Mouse (Mus musculus): ENCODE data around the gene Pdia6. TPM values are rescaled to one million over a fixed set of nuclear protein-coding genes. Genes with fewer than 3 reads are reported as not detected.

The Pdia6 gene
- polyA plus RNA-seq, 1 experiment = 19.6 TPM

- WGBS = 64% methylated on average over 16 of the region's 16 CpGs
- Histone ChIP-seq H3K4me1 (ENCODE audit: control insufficient read depth, insufficient read depth, insufficient read length, low read length) (no peaks in the 10 kb centered on the region), H3K4me3 (ENCODE audit: low read depth, low read length) (no peak overlapping the region), H3K27ac (ENCODE audit: insufficient read depth, low read depth, low read length) (no peak overlapping the region), H3K36me3 (ENCODE audit: control insufficient read depth, insufficient read depth, low read length) (no peaks in the 10 kb centered on the region), H3K27me3 (ENCODE audit: control insufficient read depth, insufficient read depth, low read length) (no peaks in the 10 kb centered on the region)
- TF ChIP-seq CTCF (IDR thresholded peaks at IDR 0.05; ENCODE audit: extremely low read depth, insufficient read length, insufficient replicate concordance, low read depth, low read length) = no peak
- TF ChIP-seq POLR2A (IDR thresholded peaks at IDR 0.05; ENCODE audit: low read depth, low read length) = no peak
Measured at GRCm38 (mm10) chr12:17310852-17311839, 44.8 kb downstream of the Pdia6 start.

- H3K4me1 ChIP-seq (ENCODE audit: control insufficient read depth, insufficient read depth, insufficient read length, low read length) = no peaks in the 10 kb centered on the region
- no peaks in the 10 kb centered on the region for H3K36me3 ChIP-seq (ENCODE audit: control insufficient read depth, insufficient read depth, low read length)
- no peaks in the 10 kb centered on the region for H3K27me3 ChIP-seq (ENCODE audit: control insufficient read depth, insufficient read depth, low read length)
- no peak for TF ChIP-seq CTCF (IDR thresholded peaks at IDR 0.05; ENCODE audit: extremely low read depth, insufficient read length, insufficient replicate concordance, low read depth, low read length)
- no peak for TF ChIP-seq POLR2A (IDR thresholded peaks at IDR 0.05; ENCODE audit: low read depth, low read length)
- H3K27ac ChIP-seq (ENCODE audit: insufficient read depth, low read depth, low read length) = no peak overlapping the region
- no peak overlapping the region for H3K4me3 ChIP-seq (ENCODE audit: low read depth, low read length)
- 86% methylated on average over 5 of the region's 5 CpGs for WGBS
Measured at GRCm38 (mm10) chr12:17316096-17316495, 49.8 kb downstream of the Pdia6 start.

- H3K27ac ChIP-seq (ENCODE audit: insufficient read depth, low read depth, low read length) = no peak overlapping the region
- no peaks in the 10 kb centered on the region for H3K4me1 ChIP-seq (ENCODE audit: control insufficient read depth, insufficient read depth, insufficient read length, low read length)
- WGBS = 55% methylated on average over 4 of the region's 4 CpGs
- TF ChIP-seq CTCF (IDR thresholded peaks at IDR 0.05; ENCODE audit: extremely low read depth, insufficient read length, insufficient replicate concordance, low read depth, low read length) (no peak), POLR2A (IDR thresholded peaks at IDR 0.05; ENCODE audit: low read depth, low read length) (no peak)
- no peaks in the 10 kb centered on the region for H3K27me3 ChIP-seq (ENCODE audit: control insufficient read depth, insufficient read depth, low read length)
- no peaks in the 10 kb centered on the region for H3K36me3 ChIP-seq (ENCODE audit: control insufficient read depth, insufficient read depth, low read length)
- no peak overlapping the region for H3K4me3 ChIP-seq (ENCODE audit: low read depth, low read length)
Measured at GRCm38 (mm10) chr12:17317970-17318369, 51.6 kb downstream of the Pdia6 start.

DNA sequence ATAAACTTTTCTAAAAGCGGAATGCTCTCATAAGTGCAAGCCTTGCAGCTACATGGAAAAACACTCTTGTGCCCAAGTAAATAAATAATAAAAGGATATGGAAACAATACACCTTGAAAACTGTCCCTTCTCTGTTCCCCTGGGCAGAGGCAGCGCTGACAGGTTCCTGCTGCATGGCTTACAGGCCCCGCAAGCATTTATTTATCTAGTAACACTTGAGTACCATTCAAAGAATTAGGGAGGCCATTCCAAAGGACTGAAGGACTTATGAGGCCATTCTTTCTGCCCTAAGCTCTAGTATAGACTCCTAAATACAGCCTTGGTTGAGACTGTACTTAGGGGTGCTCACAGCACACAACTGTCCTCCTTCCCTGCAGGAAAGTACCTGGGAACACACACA, 52.1 kb downstream of the Pdia6 start:
- Histone ChIP-seq H3K4me3 (ENCODE audit: low read depth, low read length) (no peak overlapping the region), H3K4me1 (ENCODE audit: control insufficient read depth, insufficient read depth, insufficient read length, low read length) (no peaks in the 10 kb centered on the region), H3K27me3 (ENCODE audit: control insufficient read depth, insufficient read depth, low read length) (no peaks in the 10 kb centered on the region), H3K36me3 (ENCODE audit: control insufficient read depth, insufficient read depth, low read length) (no peaks in the 10 kb centered on the region), H3K27ac (ENCODE audit: insufficient read depth, low read depth, low read length) (no peak overlapping the region)
- TF ChIP-seq CTCF (IDR thresholded peaks at IDR 0.05; ENCODE audit: extremely low read depth, insufficient read length, insufficient replicate concordance, low read depth, low read length) = no peak
- no peak for TF ChIP-seq POLR2A (IDR thresholded peaks at IDR 0.05; ENCODE audit: low read depth, low read length)
- 72% methylated on average over 3 of the region's 3 CpGs for WGBS

GRCm38 (mm10) chr12:17324549-17325470, 58.5 kb downstream of the Pdia6 start:
- Histone ChIP-seq H3K4me3 (ENCODE audit: low read depth, low read length) (peak overlapping the region; percentile 47), H3K27ac (ENCODE audit: insufficient read depth, low read depth, low read length) (no peak overlapping the region), H3K4me1 (ENCODE audit: control insufficient read depth, insufficient read depth, insufficient read length, low read length) (peaks cover 2% of the 10 kb centered on the region; the same call in 1 of the 2 replicates), H3K36me3 (ENCODE audit: control insufficient read depth, insufficient read depth, low read length) (no peaks in the 10 kb centered on the region), H3K27me3 (ENCODE audit: control insufficient read depth, insufficient read depth, low read length) (peaks cover 18% of the 10 kb centered on the region)
- 3% methylated on average over 51 of the region's 51 CpGs for whole genome bisulfite sequencing
- no peak for TF ChIP-seq CTCF (IDR thresholded peaks at IDR 0.05; ENCODE audit: extremely low read depth, insufficient read length, insufficient replicate concordance, low read depth, low read length)
- no peak for TF ChIP-seq POLR2A (IDR thresholded peaks at IDR 0.05; ENCODE audit: low read depth, low read length)

DNA sequence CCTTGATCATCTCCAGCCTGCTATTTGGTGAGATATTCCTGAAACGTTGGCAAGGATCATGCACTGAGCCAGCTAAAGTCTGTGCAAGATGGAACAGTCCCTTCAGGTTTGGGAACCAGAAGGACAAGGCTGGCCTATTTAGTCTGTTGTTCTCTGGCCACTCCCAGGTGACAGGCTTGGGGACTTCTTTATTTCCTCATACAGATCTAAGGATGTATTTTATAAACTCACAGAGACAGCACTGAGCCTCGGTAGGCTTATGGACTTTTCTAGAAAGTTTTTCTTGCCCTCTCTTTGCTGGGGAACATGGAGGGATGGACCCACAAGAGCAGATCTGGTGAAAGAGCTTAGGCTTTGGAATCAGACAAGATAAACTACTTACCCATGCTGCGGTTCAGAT, 62.9 kb downstream of the Pdia6 start, which contains the start of gene Atp6v1c2:
Atp6v1c2 (minus strand) TSS at position 101 of the 400 bp plus-strand sequence.
- H3K36me3 ChIP-seq (ENCODE audit: control insufficient read depth, insufficient read depth, low read length) = no peaks in the 10 kb centered on the region
- H3K4me3 ChIP-seq (ENCODE audit: low read depth, low read length) = no peak within 1 kb of the TSS
- H3K27ac ChIP-seq (ENCODE audit: insufficient read depth, low read depth, low read length) = no peak within 1 kb of the TSS
- TF ChIP-seq POLR2A (IDR thresholded peaks at IDR 0.05; ENCODE audit: low read depth, low read length) = no peak
- TF ChIP-seq CTCF (IDR thresholded peaks at IDR 0.05; ENCODE audit: extremely low read depth, insufficient read length, insufficient replicate concordance, low read depth, low read length) = no peak
- peaks cover 2% of the 10 kb centered on the region; the same call in 1 of the 2 replicates for H3K4me1 ChIP-seq (ENCODE audit: control insufficient read depth, insufficient read depth, insufficient read length, low read length)
- WGBS = 62% methylated on average over 3 of the region's 3 CpGs
- H3K27me3 ChIP-seq (ENCODE audit: control insufficient read depth, insufficient read depth, low read length) = peaks cover 17% of the 10 kb centered on the region

All from small intestine, adult 2 months (tissue).